Mouse (Mus musculus) cerebellum, postnatal 14 days (tissue): ENCODE data around the gene Hes6.

ENCODE experiments used
- DNase-seq, 2 experiments: peaks; one replicate each; pipeline ENCODE4 v3.0.0; 2021; ENCODE audit warnings: mixed read lengths in 2 of 2

Gene Hes6

GRCm38 (mm10) chr1:91398260-91399062 is 15.4 kb downstream of the Hes6 start, which contains the start of gene Ilkap:
Gene Ilkap (minus strand): TSS chr1:91398815.
- peak; percentile 87 to 89 for DNase-seq

- DNase-seq = no peak
Observed at GRCm38 (mm10) chr1:91397927-91398259, 15.9 kb downstream of the Hes6 start.

GRCm38 (mm10) chr1:91390369-91390768 is 23.5 kb downstream of the Hes6 start:
- no peak for DNase-seq

- no peak for DNase-seq
Observed at GRCm38 (mm10) chr1:91381091-91381471, 32.8 kb downstream of the Hes6 start.

- DNase-seq = peak; percentile 85 to 94
Observed at GRCm38 (mm10) chr1:91380453-91381090, 33.3 kb downstream of the Hes6 start.

- no peak for DNase-seq
Observed at GRCm38 (mm10) chr1:91373414-91373835, 40.4 kb downstream of the Hes6 start.

- no peak for DNase-seq
Observed at GRCm38 (mm10) chr1:91370055-91370454, 43.8 kb downstream of the Hes6 start.

- no peak for DNase-seq
Observed at GRCm38 (mm10) chr1:91369408-91369807, 44.4 kb downstream of the Hes6 start.

- no peak for DNase-seq
Observed at GRCm38 (mm10) chr1:91367295-91367694, 46.5 kb downstream of the Hes6 start.

GRCm38 (mm10) chr1:91366215-91367108 is 47.4 kb downstream of the Hes6 start, which contains the start of gene Erfe:
Gene Erfe (plus strand): TSS chr1:91366430.
- peak; percentile 53 to 75 for DNase-seq

- no peak for DNase-seq
Observed at GRCm38 (mm10) chr1:91365816-91366214, 48.0 kb downstream of the Hes6 start.

GRCm38 (mm10) chr1:91364822-91365644 is 48.8 kb downstream of the Hes6 start:
- DNase-seq = no peak

- DNase-seq = no peak
Observed at GRCm38 (mm10) chr1:91362113-91362512, 51.7 kb downstream of the Hes6 start.
